Mouse (Mus musculus): ENCODE measurements at regions not wholly inside any gene's neighbourhood (a gene's known extent, or its start where the extent isn't known, plus 50 kb on each side); places are given as distances from the start of the nearest gene placed in this dataset.

GRCm38 (mm10) chr3:149329615-149330014 is 339.3 kb upstream of the Adgrl2 start:
- ATAC-seq (ENCODE audit: low TSS enrichment): no peak

GRCm38 (mm10) chr3:149326664-149327063 is 336.3 kb upstream of the Adgrl2 start:
- no peak for ATAC-seq (ENCODE audit: low TSS enrichment)

GRCm38 (mm10) chr3:149324088-149324487 is 333.7 kb upstream of the Adgrl2 start:
- no peak for ATAC-seq (ENCODE audit: low TSS enrichment)

- ATAC-seq (ENCODE audit: low TSS enrichment): no peak
Measured at GRCm38 (mm10) chr3:149318728-149319127, 328.4 kb upstream of the Adgrl2 start.

DNA sequence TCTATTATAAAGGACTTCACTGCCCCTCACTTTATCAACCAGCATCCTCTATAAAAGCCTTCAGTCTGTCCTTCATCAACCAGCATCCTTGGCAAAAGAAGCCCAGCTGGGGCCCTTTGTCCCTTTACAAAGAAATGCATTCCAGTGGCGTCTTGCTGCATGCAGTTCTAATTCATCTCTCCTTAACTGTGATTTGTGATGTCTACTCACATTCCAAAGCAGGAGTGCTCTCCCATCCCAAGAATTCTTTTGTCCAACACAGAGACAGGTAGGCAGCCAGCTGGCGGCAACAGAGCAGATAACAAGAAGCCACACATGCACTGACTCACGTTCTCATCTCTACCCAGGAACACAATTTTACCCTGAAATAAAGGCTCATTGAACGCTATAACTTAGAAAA is 323.9 kb upstream of the Adgrl2 start:
- no peak for ATAC-seq (ENCODE audit: low TSS enrichment)

- no peak for ATAC-seq (ENCODE audit: low TSS enrichment)
Measured at GRCm38 (mm10) chr3:149313217-149313616, 322.9 kb upstream of the Adgrl2 start.

DNA sequence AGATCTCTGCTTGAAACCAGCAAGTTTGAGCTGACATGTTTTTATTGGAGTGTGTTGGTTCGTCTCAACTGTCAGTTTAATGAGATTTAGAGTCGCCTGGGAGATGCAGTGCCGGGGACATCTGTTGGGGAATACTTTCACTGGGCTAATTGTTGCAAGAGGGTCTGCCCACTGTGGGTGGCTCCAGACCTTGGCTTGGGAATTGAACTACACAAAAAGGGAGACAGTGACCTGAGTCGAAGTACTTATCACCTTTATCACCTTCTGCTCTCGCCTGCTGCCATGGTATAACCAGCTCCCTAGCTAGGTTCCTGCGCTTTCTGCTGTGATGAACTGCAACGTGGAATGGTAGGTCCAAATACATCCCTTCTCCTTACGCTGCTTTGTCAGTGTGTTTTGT is 321.2 kb upstream of the Adgrl2 start:
- ATAC-seq (ENCODE audit: low TSS enrichment): no peak

- ATAC-seq (ENCODE audit: low TSS enrichment): no peak
Measured at GRCm38 (mm10) chr3:149306709-149307108, 316.4 kb upstream of the Adgrl2 start.

GRCm38 (mm10) chr3:149306291-149306690 is 315.9 kb upstream of the Adgrl2 start:
- ATAC-seq (ENCODE audit: low TSS enrichment): no peak

DNA sequence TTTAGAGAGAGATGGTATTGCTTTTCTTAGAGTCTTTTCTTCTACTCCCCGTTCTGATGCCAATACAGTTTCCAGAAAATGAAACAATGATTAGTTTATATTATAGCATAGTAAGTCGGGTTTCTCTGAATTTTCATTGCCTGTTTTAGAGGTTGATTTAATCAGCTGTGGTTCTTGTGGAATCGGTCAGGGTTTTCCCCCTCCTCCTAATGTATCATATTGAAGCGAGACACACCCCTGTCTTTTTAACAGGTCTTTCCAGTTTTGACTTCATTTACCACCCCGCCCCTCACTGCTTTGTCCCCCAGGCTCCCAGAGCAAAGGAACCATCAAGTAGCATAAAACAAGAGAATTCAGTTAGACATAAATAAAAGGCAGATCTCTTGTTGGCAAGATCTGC is 315.1 kb upstream of the Adgrl2 start:
- no peak for ATAC-seq (ENCODE audit: low TSS enrichment)

GRCm38 (mm10) chr3:149305011-149305413 is 314.7 kb upstream of the Adgrl2 start:
- peak; percentile 93 for ATAC-seq (ENCODE audit: low TSS enrichment)

GRCm38 (mm10) chr3:149303418-149303817 is 313.1 kb upstream of the Adgrl2 start:
- no peak for ATAC-seq (ENCODE audit: low TSS enrichment)

GRCm38 (mm10) chr3:149300002-149300401 is 309.6 kb upstream of the Adgrl2 start:
- ATAC-seq (ENCODE audit: low TSS enrichment): no peak

- 0 out of 2 replicates have a peak, but pooled peaks have one; percentile 51 for ATAC-seq (ENCODE audit: low TSS enrichment)
Measured at GRCm38 (mm10) chr3:149296419-149296962, 306.1 kb upstream of the Adgrl2 start.

- ATAC-seq (ENCODE audit: low TSS enrichment): peak; percentile 90
Measured at GRCm38 (mm10) chr3:149295942-149296341, 305.6 kb upstream of the Adgrl2 start.

- ATAC-seq (ENCODE audit: low TSS enrichment): no peak
Measured at GRCm38 (mm10) chr3:149295257-149295831, 305.0 kb upstream of the Adgrl2 start.

DNA sequence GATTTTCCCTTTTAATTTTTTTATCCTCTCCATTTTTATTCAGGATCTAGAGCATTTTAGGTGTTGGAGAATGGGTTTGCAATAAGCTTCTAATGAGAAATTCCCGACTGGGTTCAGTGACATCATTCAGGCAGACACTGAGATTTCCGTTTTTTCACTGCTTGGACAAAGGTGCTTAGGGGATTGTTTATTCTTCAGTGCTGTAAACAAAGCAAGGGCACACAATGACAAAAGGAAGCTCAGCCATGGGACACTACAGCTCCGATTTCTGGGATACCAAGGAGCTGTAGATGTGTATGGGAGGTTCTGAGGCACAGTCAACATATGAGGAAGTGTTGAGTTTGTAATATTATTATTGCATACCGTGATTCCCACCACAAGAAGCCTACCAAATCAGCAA is 304.1 kb upstream of the Adgrl2 start:
- no peak for ATAC-seq (ENCODE audit: low TSS enrichment)

GRCm38 (mm10) chr3:149292459-149292858 is 302.1 kb upstream of the Adgrl2 start:
- no peak for ATAC-seq (ENCODE audit: low TSS enrichment)

DNA sequence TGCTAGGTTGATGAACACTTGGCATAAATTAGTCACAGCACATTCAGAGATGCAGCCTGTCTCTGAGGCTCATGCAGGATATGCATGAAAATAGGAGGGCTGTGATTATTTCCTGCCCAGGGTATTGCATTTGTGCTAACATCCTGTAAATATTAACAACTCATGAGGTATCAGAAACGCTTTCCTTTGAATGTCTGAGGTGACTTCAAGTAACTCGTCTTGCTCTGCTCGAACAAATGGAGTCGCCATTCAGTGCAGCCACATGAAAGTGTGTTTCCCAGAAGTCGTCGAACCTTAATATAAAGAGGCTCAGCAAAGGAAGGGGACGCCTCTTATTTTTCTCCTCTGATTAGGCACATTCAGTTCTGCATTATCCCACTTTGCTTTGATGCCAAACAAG is 301.1 kb upstream of the Adgrl2 start:
- no peak for ATAC-seq (ENCODE audit: low TSS enrichment)

DNA sequence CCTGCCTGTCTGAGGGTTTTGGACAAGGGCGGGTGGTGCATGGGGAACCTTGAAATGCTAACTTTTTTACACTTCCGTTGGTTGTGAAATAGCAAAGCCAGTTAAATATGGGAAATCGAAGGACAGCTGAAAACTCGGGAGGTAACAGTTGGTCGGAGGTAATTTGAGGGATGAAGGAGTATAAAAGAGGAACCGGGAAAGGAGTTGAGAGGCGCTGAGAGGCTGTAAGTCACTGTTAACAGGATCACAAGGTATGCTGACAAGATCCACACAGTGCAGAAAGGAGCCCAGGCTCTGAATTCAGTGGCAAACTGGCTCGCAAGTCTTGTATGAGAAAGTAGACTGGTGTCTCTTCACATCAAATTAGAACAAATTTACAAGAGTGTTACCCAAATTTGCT is 299.9 kb upstream of the Adgrl2 start:
- 0 out of 2 replicates have a peak, but pooled peaks have one; percentile 27 for ATAC-seq (ENCODE audit: low TSS enrichment)

- no peak for ATAC-seq (ENCODE audit: low TSS enrichment)
Measured at GRCm38 (mm10) chr3:149287080-149287479, 296.7 kb upstream of the Adgrl2 start.

DNA sequence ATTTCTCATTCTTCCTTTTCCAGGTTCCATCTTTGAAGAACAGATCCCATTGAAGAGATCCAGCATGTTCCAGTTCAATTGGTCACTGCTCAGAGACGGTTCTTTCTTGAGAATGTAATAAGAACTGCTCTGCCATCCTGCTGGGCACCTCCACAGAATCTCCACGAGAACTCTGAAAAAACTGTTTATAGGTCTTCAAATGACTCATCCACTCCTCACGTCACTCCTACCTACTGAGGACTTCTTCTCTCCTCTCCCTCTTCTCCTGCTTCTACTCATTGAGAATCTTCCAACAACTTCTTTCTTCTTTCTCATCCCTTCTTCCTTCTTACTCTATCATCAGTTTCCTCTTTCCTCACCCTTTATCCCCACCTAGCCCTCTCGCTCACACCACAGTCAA is 294.6 kb upstream of the Adgrl2 start:
- peak; percentile 92 for ATAC-seq (ENCODE audit: low TSS enrichment)

DNA sequence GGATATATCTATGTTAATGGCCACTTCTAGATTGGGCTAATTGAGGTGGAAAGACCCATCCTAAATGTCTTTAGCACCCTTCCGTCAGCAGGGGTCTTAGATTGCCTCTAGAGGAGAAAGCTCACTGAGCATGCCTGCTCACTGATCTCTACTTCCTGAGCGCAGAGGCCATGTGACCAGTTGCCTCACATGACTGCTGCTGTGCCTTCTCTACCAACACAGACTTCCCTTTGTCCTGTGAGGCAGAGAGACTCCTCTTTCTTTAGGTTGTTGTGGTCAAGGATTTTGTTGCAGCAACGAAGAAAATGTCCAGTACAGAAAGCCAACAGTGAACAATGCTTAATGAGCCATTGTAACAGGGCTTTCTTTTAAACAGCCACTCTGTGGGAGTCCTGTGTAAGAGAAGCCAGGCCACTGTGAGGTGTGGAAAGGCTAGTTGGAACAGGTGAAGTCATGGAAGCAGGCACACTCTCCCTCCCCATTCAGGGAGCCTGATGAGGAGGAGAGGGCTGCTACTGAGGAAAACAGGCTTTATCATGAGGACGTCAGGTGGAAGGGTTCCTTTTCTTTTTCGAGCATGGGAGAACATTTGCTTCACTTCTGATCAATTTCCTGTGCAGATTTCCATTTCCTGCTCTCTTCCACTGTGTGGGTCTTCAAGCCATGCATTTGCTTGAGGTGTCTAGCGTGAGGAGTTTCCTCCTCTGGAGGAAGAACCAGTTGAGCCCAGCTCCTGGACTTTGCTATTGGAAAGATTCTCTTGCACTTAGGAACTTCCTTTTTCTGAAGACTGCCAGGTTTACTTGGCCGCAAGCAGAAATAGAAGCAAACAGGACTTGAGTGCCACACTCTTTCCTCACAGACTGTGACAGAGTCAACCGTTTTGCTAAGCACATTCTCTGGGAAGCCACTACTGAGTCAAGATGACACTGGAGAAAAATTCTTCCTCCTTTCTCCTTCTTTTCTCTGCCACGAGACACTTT is 290.7 kb upstream of the Adgrl2 start:
- no peak for ATAC-seq (ENCODE audit: low TSS enrichment)
